Comparison of ENCODE assay signal across 12 mouse cellular contexts in the genomic region with DNA sequence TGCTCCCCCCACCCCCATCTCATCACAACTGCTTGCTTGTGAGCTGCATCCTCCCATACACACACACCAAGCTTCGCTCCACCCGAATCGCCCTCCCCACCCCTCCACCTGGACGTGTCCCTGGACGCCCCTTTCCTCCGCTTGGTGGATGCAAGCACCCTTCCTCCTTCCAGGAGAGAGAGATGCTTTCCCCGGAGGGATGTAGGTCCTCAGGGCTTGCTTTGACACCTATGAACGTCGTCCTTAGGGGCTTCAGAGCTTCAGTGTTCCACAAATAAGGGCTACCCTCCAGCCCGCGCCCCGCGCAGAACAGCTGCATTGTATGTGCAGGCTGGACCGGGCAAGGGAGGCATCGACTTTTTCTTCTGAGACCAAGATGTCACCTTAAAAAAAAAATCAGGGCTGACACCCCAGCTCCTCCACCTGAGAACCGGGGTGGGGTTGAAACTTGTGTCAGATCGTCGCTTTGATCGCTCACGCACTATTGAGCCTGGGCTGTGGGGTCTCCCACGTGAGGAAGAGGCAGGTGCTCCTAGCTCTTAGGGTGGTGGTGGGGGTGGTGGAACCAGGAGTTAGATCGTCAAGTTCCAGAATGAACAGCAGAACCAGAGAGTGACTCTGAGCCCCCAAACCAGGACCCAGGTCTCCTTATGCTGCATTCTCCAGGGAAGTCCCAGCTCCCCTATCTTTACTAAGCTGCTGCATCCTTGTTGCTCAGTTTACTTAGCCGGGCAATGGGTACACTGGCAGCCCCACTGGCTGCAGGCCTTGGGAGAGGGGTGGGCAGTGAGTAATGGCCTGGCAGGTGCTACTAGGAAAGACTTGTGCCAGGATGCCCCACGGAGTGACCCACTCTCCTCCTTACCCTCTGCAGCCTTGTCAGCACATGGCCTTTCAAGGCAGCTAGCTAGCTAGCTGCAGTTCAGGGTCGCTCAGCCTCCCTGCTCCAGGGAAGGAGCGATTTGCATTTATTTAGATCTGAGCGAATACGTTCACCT. TPM values are rescaled to one million over a fixed set of nuclear protein-coding genes. Genes with fewer than 3 reads are reported as not detected.
DNase-seq lines count a peak whose midpoint lies in the region; ATAC-seq and TF ChIP-seq lines count a peak whose summit lies in the region.
"Had no signal": no experiment of that assay in that cellular context is flagged by ENCODE, and none has a peak within 500 bp of the region (broad histone marks: within the 10 kb centered on the region; RNA-seq: fewer than 3 reads in every experiment).

No protein-coding gene starts in this region.

- peak overlapping the region; percentile 40 for H3K4me2 ChIP-seq in intestine, embryonic 14.5 days (ENCODE audit: low read length)
- no peak overlapping the region for H3K4me2 ChIP-seq in intestine, postnatal 0 days (replicated peaks; ENCODE audit: low read depth)
- peak overlapping the region; percentile 66 for H3K4me2 ChIP-seq in forebrain, embryonic 16.5 days (ENCODE audit: low read length)
- H3K4me2 ChIP-seq in midbrain, embryonic 13.5 days (replicated peaks): peak overlapping the region; percentile 91
- H3K4me2 ChIP-seq: liver, embryonic 13.5 days had no signal

- H3K9me3 ChIP-seq in intestine, embryonic 14.5 days (ENCODE audit: control insufficient read depth, low read length): no peaks in the 10 kb centered on the region
- no peaks in the 10 kb centered on the region for H3K9me3 ChIP-seq in intestine, postnatal 0 days (ENCODE audit: control insufficient read depth)
- H3K9me3 ChIP-seq in embryonic facial prominence, embryonic 10.5 days: no peaks in the 10 kb centered on the region
- H3K9me3 ChIP-seq in forebrain, embryonic 16.5 days (ENCODE audit: control insufficient read depth, low read length): no peaks in the 10 kb centered on the region
- H3K9me3 ChIP-seq in midbrain, embryonic 13.5 days: no peaks in the 10 kb centered on the region
- H3K9me3 ChIP-seq: liver, embryonic 13.5 days had no signal

- no peak overlapping the region for H3K9ac ChIP-seq in intestine, embryonic 14.5 days (ENCODE audit: low read length)
- H3K9ac ChIP-seq in intestine, postnatal 0 days (ENCODE audit: low read depth, low read length): no peak overlapping the region
- H3K9ac ChIP-seq in forebrain, embryonic 16.5 days (replicated peaks; ENCODE audit: low read depth, low read length): peak overlapping the region; percentile 75; the same call in 1 of the 2 replicates
- peak overlapping the region; percentile 91 for H3K9ac ChIP-seq in midbrain, embryonic 13.5 days (replicated peaks)
- H3K9ac ChIP-seq: liver, embryonic 13.5 days had no signal

- H3K27me3 ChIP-seq in intestine, embryonic 14.5 days (replicated peaks; ENCODE audit: control insufficient read depth, insufficient read depth, low read length): peaks cover 84% of the 10 kb centered on the region
- H3K27me3 ChIP-seq in intestine, postnatal 0 days (replicated peaks; ENCODE audit: control insufficient read depth, insufficient read depth, low read length): peaks cover 61% of the 10 kb centered on the region
- peaks cover 90% of the 10 kb centered on the region for H3K27me3 ChIP-seq in embryonic facial prominence, embryonic 10.5 days (replicated peaks; ENCODE audit: low read depth, poor library complexity, severe bottlenecking)
- peaks cover 18% of the 10 kb centered on the region; the same call in 1 of the 2 replicates for H3K27me3 ChIP-seq in forebrain, embryonic 16.5 days (replicated peaks; ENCODE audit: control insufficient read depth, insufficient read depth, low read length)
- peaks cover 76% of the 10 kb centered on the region for H3K27me3 ChIP-seq in midbrain, embryonic 13.5 days

- H3K27ac ChIP-seq in intestine, embryonic 14.5 days (ENCODE audit: low read depth): no peak overlapping the region
- no peak overlapping the region for H3K27ac ChIP-seq in intestine, postnatal 0 days (ENCODE audit: low read depth, low read length)
- H3K27ac ChIP-seq in embryonic facial prominence, embryonic 10.5 days (replicated peaks): no peak overlapping the region
- H3K27ac ChIP-seq in forebrain, embryonic 16.5 days (ENCODE audit: low read length): no peak overlapping the region
- peak overlapping the region; percentile 92; the same call in 1 of the 2 replicates for H3K27ac ChIP-seq in midbrain, embryonic 13.5 days
- H3K27ac ChIP-seq: liver, embryonic 13.5 days had no signal

- WGBS in intestine, embryonic 14.5 days: 13% methylated on average over 28 of the region's 28 CpGs
- WGBS in intestine, postnatal 0 days: 15% methylated on average over 28 of the region's 28 CpGs
- WGBS in embryonic facial prominence, embryonic 10.5 days: 9% methylated on average over 28 of the region's 28 CpGs
- 6% methylated on average over 28 of the region's 28 CpGs for WGBS in forebrain, embryonic 16.5 days
- WGBS in midbrain, embryonic 13.5 days: 5% methylated on average over 28 of the region's 28 CpGs

- H3K4me1 ChIP-seq in intestine, embryonic 14.5 days (replicated peaks; ENCODE audit: control insufficient read depth, insufficient read depth, low read length): no peaks in the 10 kb centered on the region
- no peaks in the 10 kb centered on the region for H3K4me1 ChIP-seq in intestine, postnatal 0 days (replicated peaks; ENCODE audit: control insufficient read depth, insufficient read depth, low read length)
- peaks cover 48% of the 10 kb centered on the region for H3K4me1 ChIP-seq in embryonic facial prominence, embryonic 10.5 days
- peaks cover 36% of the 10 kb centered on the region for H3K4me1 ChIP-seq in forebrain, embryonic 16.5 days (replicated peaks; ENCODE audit: control insufficient read depth, insufficient read depth, low read length)
- H3K4me1 ChIP-seq in midbrain, embryonic 13.5 days (replicated peaks): peaks cover 64% of the 10 kb centered on the region
- H3K4me1 ChIP-seq: liver, embryonic 13.5 days had no signal

- 0 out of 2 replicates have a peak overlapping the region, but pooled peaks have one; percentile 22 for H3K4me3 ChIP-seq in intestine, embryonic 14.5 days (ENCODE audit: low read depth, low read length)
- no peak overlapping the region for H3K4me3 ChIP-seq in intestine, postnatal 0 days (ENCODE audit: low read depth, low read length)
- H3K4me3 ChIP-seq in embryonic facial prominence, embryonic 10.5 days: peak overlapping the region; percentile 57
- peak overlapping the region; percentile 52 for H3K4me3 ChIP-seq in forebrain, embryonic 16.5 days (replicated peaks; ENCODE audit: low read length)
- peak overlapping the region; percentile 68 for H3K4me3 ChIP-seq in midbrain, embryonic 13.5 days (replicated peaks)
- H3K4me3 ChIP-seq: liver, embryonic 13.5 days; myocyte had no signal

- ATAC-seq in intestine, embryonic 14.5 days (replicated peaks; ENCODE audit: low FRiP score, low TSS enrichment, low read depth): no peak
- no peak for ATAC-seq in intestine, postnatal 0 days
- peak; percentile 5; the same call in 1 of the 2 replicates for ATAC-seq in forebrain, embryonic 16.5 days
- peak; percentile 4 for ATAC-seq in midbrain, embryonic 13.5 days

- H3K36me3 ChIP-seq in intestine, embryonic 14.5 days (ENCODE audit: control insufficient read depth, insufficient read depth, low read length): no peaks in the 10 kb centered on the region
- no peaks in the 10 kb centered on the region for H3K36me3 ChIP-seq in intestine, postnatal 0 days (ENCODE audit: control insufficient read depth, insufficient read depth)
- no peaks in the 10 kb centered on the region for H3K36me3 ChIP-seq in embryonic facial prominence, embryonic 10.5 days (replicated peaks)
- H3K36me3 ChIP-seq in forebrain, embryonic 16.5 days (ENCODE audit: control insufficient read depth, insufficient read depth): no peaks in the 10 kb centered on the region
- no peaks in the 10 kb centered on the region for H3K36me3 ChIP-seq in midbrain, embryonic 13.5 days
- H3K36me3 ChIP-seq: liver, embryonic 13.5 days had no signal

- DNase-seq in intestine, embryonic 14.5 days (ENCODE audit: low spot score): no peak
- DNase-seq in embryonic facial prominence, embryonic 10.5 days (ENCODE audit: low spot score): no peak
- DNase-seq in spleen, adult 18-20 months: no peak
- DNase-seq in kidney, postnatal 4 days: no peak
- DNase-seq in adrenal gland, postnatal 25 days: no peak
- DNase-seq: kidney, adult 8-10 months; liver, embryonic 13.5 days had no signal

- TF ChIP-seq CTCF in intestine, postnatal 0 days (IDR thresholded peaks at IDR 0.05; ENCODE audit: low read depth): no peak

RNA-seq across cellular contexts. Expression of a gene that starts 0.7 kb away (rescaled TPM):
- 1.9 and 2.2 TPM in 2 replicates for polyA plus RNA-seq in intestine, embryonic 14.5 days (2014; fragmentation: Nextera tagmentation; extraction: Ambion mirVana)
- polyA plus RNA-seq in intestine, postnatal 0 days (2015; fragmentation: Nextera tagmentation; extraction: Ambion mirVana): 0.89 and 0.93 TPM in 2 replicates
- polyA plus RNA-seq in embryonic facial prominence, embryonic 10.5 days (2016; fragmentation: Nextera tagmentation; extraction: Ambion mirVana): 2.0 and 2.2 TPM in 2 replicates
- polyA plus RNA-seq in forebrain, embryonic 16.5 days (2015; fragmentation: Nextera tagmentation; extraction: Ambion mirVana): 46.8 and 50.9 TPM in 2 replicates
- polyA plus RNA-seq in midbrain, embryonic 13.5 days (2015; fragmentation: Nextera tagmentation; extraction: Ambion mirVana): 57.0 and 58.9 TPM in 2 replicates
- 1.9 and 3.2 TPM in 2 replicates for total RNA-seq in adrenal gland, postnatal 25 days (2021)
- total RNA-seq: MEL had no signal
- polyA plus RNA-seq: myocyte had no signal

Comparison
In these comparisons a context has a peak if more than half of its experiments do, and no peak if none do; other contexts are left out.
1. ATAC-seq: peak in forebrain, embryonic 16.5 days (single experiment) and midbrain, embryonic 13.5 days (single experiment); none in intestine, embryonic 14.5 days (single experiment) and intestine, postnatal 0 days (single experiment).
2. H3K9ac ChIP-seq: peak in forebrain, embryonic 16.5 days (single experiment) and midbrain, embryonic 13.5 days (single experiment); none in intestine, embryonic 14.5 days (single experiment) and intestine, postnatal 0 days (single experiment).
3. RNA of a gene that starts 0.7 kb away (polyA plus RNA-seq): 57.0 to 58.9 TPM in midbrain, embryonic 13.5 days and 46.8 to 50.9 TPM in forebrain, embryonic 16.5 days; 1.9 to 2.2 TPM in intestine, embryonic 14.5 days, 2.0 to 2.2 TPM in embryonic facial prominence, embryonic 10.5 days and 0.89 to 0.93 TPM in intestine, postnatal 0 days; every median in the first group is over 10 times any median in the second.